Mouse (Mus musculus) liver, embryonic 15.5 days (tissue): ENCODE data around the gene Gm2115. TPM values are rescaled to one million over a fixed set of nuclear protein-coding genes. Genes with fewer than 3 reads are reported as not detected.

Experiments used
- ATAC-seq: fragments of 200-750 bp; cut with Nextera tagmentation; 2 replicates; pipeline ENCODE4 v1.8.0; 2017; ENCODE audit warnings: moderate number of reproducible peaks, mild to moderate bottlenecking, moderate library complexity; ENCODE audit not compliant: insufficient read depth
- H3K27ac ChIP-seq: fragments of 300-500 bp; sonication (generic); replicated peaks from 2 replicates; pipeline ENCODE4 v1.5.1; 2015; ENCODE audit warnings: mild to moderate bottlenecking, inconsistent platforms
- H3K27me3 ChIP-seq: fragments of 300-500 bp; sonication (generic); 2 replicates; pipeline ENCODE4 v1.6.1; 2015; ENCODE audit warnings: mild to moderate bottlenecking, inconsistent platforms
- H3K36me3 ChIP-seq: fragments of 300-500 bp; sonication (generic); replicated peaks from 2 replicates; pipeline ENCODE4 v1.6.1; 2015; ENCODE audit warnings: moderate library complexity, mild to moderate bottlenecking, inconsistent platforms
- H3K4me1 ChIP-seq: fragments of 300-500 bp; sonication (generic); replicated peaks from 2 replicates; pipeline ENCODE4 v1.6.1; 2015; ENCODE audit warnings: inconsistent platforms
- H3K4me2 ChIP-seq: fragments of 300-500 bp; sonication (generic); 2 replicates; pipeline ENCODE4 v1.6.1; 2015; ENCODE audit warnings: moderate library complexity, mild to moderate bottlenecking, inconsistent platforms
- H3K4me3 ChIP-seq: fragments of 300-500 bp; sonication (generic); replicated peaks from 2 replicates; pipeline ENCODE4 v1.5.1; 2015; ENCODE audit warnings: mild to moderate bottlenecking, inconsistent platforms
- H3K9ac ChIP-seq: fragments of 300-500 bp; sonication (generic); 2 replicates; pipeline ENCODE4 v1.6.1; 2015; ENCODE audit warnings: moderate library complexity, mild to moderate bottlenecking, inconsistent platforms
- H3K9me3 ChIP-seq: fragments of 300-500 bp; sonication (generic); replicated peaks from 2 replicates; pipeline ENCODE4 v1.6.1; 2016; ENCODE audit warnings: inconsistent platforms
- WGBS: fragments of 180-500 bp; shearing (Covaris S2); methylation state at CpG from one replicate; pipeline ENCODE4 v1.1.7; 2015; ENCODE audit warnings: mixed read lengths; ENCODE audit not compliant: insufficient replicate concordance; 5-methylcytosine and 5-hydroxymethylcytosine counted together
- polyA plus RNA-seq: library from polyadenylated mRNA; unstranded; fragments of >200 nt; fragmentation: Nextera tagmentation; extraction: Ambion mirVana; gene quantifications from 2 replicates; pipeline ENCODE4 v1.2.1, GENCODE M21; 2015

Gm2115 gene
- polyA plus RNA-seq, 1 experiment from 2014 or later = 0.06 TPM

DNA sequence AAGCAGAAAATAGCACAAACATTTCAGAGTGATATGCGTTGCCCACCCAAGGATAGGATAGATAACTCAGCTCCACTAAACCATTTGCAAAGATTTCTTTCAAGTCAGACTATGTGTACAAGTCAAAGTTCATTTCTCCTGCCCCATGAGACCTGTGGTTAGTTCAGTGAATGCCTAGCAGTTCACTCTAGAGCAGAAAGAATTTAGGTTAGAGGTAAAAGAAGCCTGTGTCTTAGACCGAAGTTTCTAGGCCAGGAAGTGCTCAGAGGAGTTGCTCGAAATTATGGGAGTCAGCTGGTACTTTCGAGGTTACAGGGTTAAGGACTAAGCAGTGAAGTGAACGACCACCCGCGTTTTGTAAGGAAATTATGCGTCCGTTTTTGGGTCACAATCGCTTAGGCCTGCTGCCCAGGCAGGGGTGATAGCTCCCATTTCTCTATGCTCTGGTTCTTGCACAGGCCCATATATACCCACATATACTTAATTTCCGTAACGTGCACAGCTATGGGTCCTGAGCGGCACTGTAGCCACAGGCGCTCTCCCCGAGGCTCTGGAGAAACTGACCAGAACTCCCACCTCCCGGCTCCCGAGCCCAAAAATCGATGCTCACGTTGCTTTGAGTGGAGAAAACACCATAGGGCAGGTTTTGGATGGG is 76.4 kb downstream of the Gm2115 start:
- H3K27me3 ChIP-seq = 0 out of 2 replicates have a peak, but pooled peaks cover 4% of the 10 kb centered on the region
- peaks cover 9% of the 10 kb centered on the region; the same call in 1 of the 2 replicates for H3K36me3 ChIP-seq
- peak overlapping the region; percentile 76 for H3K27ac ChIP-seq
- H3K4me1 ChIP-seq = peaks cover 21% of the 10 kb centered on the region
- H3K4me2 ChIP-seq = peak overlapping the region; percentile 92
- H3K9me3 ChIP-seq = no peaks in the 10 kb centered on the region
- H3K4me3 ChIP-seq = peak overlapping the region; percentile 66
- no peak for ATAC-seq
- peak overlapping the region; percentile 59 for H3K9ac ChIP-seq
- 6% methylated on average over 19 of the region's 19 CpGs for WGBS

GRCm38 (mm10) chr7:84605704-84606292 is 77.0 kb downstream of the Gm2115 start:
- Histone ChIP-seq H3K4me3 (peak overlapping the region; percentile 66), H3K4me2 (peak overlapping the region; percentile 92), H3K27me3 (0 out of 2 replicates have a peak, but pooled peaks cover 4% of the 10 kb centered on the region), H3K27ac (peak overlapping the region; percentile 78), H3K4me1 (peaks cover 21% of the 10 kb centered on the region), H3K9me3 (no peaks in the 10 kb centered on the region), H3K9ac (peak overlapping the region; percentile 59), H3K36me3 (peaks cover 7% of the 10 kb centered on the region; the same call in 1 of the 2 replicates)
- peak; percentile 95 for ATAC-seq
- under 1% methylated on average over 36 of the region's 36 CpGs for WGBS

GRCm38 (mm10) chr7:84606293-84606749 is 77.6 kb downstream of the Gm2115 start, which contains the start of gene Fah:
Gene Fah, minus strand, starts transcription at chr7:84606722.
- peak within 1 kb of the TSS; percentile 66 for H3K4me3 ChIP-seq
- peaks cover 21% of the 10 kb centered on the region for H3K4me1 ChIP-seq
- H3K9ac ChIP-seq = peak within 1 kb of the TSS; percentile 59
- peak within 1 kb of the TSS; percentile 92 for H3K4me2 ChIP-seq
- H3K36me3 ChIP-seq = 0 out of 2 replicates have a peak, but pooled peaks cover 3% of the 10 kb centered on the region
- peak; percentile 45 for ATAC-seq
- WGBS = 7% methylated on average over 10 of the region's 10 CpGs
- H3K27ac ChIP-seq = peak within 1 kb of the TSS; percentile 78
- no peaks in the 10 kb centered on the region for H3K9me3 ChIP-seq
- H3K27me3 ChIP-seq = 0 out of 2 replicates have a peak, but pooled peaks cover 4% of the 10 kb centered on the region

DNA sequence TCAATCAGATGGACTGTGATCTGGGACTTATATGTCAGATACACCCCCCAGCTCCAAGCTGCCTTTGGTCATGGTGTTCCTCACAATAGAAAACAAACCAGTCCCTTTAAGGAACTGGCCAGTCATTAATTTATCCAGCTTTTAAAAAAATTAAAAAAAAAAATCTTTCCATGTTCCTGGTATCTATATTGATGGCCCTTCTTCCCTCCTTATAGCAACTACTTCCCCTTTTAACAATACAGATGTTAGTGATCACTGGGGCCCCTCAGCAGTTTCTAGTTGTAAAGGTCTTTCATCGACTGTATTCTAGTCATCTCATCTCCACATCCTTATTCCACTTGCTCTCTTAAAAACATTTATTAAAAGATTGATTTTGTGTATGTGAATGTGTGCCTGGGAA is 82.9 kb downstream of the Gm2115 start:
- Histone ChIP-seq H3K4me2 (no peak overlapping the region), H3K27ac (no peak overlapping the region)
- WGBS = 13% methylated on average over 1 of the region's 1 CpGs

GRCm38 (mm10) chr7:84612445-84612844 is 83.7 kb downstream of the Gm2115 start:
- Histone ChIP-seq H3K9me3 (no peaks in the 10 kb centered on the region), H3K27ac (no peak overlapping the region)
- no peak for ATAC-seq

More for the DNA sequence above, 82.9 kb downstream of the Gm2115 start:
- no peaks in the 10 kb centered on the region for H3K9me3 ChIP-seq
- peaks cover 10% of the 10 kb centered on the region for H3K4me1 ChIP-seq
- no peak overlapping the region for H3K4me3 ChIP-seq
- no peaks in the 10 kb centered on the region for H3K27me3 ChIP-seq
- no peak overlapping the region for H3K9ac ChIP-seq
- peaks cover 24% of the 10 kb centered on the region for H3K36me3 ChIP-seq
- no peak for ATAC-seq

DNA sequence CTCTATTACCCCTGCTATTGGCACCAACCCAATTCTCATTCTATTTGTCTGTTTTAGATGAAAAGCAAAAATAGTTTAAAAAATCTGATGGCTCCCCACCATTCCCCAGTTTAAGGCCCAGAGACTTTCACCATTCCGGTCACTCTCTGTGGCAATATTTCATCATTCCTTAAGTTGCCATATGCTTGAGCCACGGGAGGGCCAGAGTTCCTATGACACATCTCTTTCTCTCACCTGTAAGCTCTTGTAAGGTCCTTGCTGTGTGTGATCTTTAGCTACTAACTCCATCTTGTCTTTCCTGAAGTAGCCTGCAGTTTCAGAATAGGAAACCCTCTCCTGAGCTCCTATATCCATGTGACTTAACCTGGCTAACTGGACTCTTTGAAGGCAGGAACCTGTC is 90.2 kb downstream of the Gm2115 start:
- H3K4me3 ChIP-seq = no peak overlapping the region
- H3K4me1 ChIP-seq = no peaks in the 10 kb centered on the region
- no peak overlapping the region for H3K27ac ChIP-seq
- no peak overlapping the region for H3K9ac ChIP-seq
- ATAC-seq = no peak
- peaks cover 59% of the 10 kb centered on the region for H3K36me3 ChIP-seq
- no peak overlapping the region for H3K4me2 ChIP-seq
- no peaks in the 10 kb centered on the region for H3K9me3 ChIP-seq
- H3K27me3 ChIP-seq = no peaks in the 10 kb centered on the region
- WGBS = 75% methylated on average over 2 of the region's 2 CpGs

More at GRCm38 (mm10) chr7:84612445-84612844, 83.7 kb downstream of the Gm2115 start:
- WGBS = 21% methylated on average over 4 of the region's 4 CpGs
- H3K9ac ChIP-seq = no peak overlapping the region
- no peak overlapping the region for H3K4me3 ChIP-seq
- peaks cover 31% of the 10 kb centered on the region for H3K36me3 ChIP-seq
- H3K4me1 ChIP-seq = peaks cover 7% of the 10 kb centered on the region
- no peak overlapping the region for H3K4me2 ChIP-seq
- H3K27me3 ChIP-seq = no peaks in the 10 kb centered on the region

DNA sequence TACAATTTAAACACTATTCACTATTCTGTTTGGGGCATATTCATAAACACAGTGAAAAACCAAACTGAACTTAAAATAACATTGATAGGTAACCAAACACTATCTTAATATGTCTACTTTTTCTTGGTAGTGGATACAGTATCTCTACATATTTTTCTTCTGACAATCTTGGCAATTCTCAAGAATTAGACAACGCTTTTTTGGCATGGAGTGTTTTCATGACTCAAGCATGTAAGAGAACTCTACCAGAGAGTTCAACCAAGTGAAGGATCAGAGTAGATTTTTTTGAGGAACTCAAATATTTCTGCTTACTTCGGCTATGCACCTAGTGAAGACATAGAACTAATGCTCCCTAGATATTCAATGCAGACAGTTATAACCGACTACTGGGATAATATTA is 92.2 kb downstream of the Gm2115 start:
- ATAC-seq = no peak
- H3K36me3 ChIP-seq = peaks cover 59% of the 10 kb centered on the region
- no peaks in the 10 kb centered on the region for H3K4me1 ChIP-seq
- no peak overlapping the region for H3K4me3 ChIP-seq
- H3K9ac ChIP-seq = no peak overlapping the region
- WGBS = 87% methylated on average over 3 of the region's 3 CpGs
- no peak overlapping the region for H3K27ac ChIP-seq
- H3K27me3 ChIP-seq = no peaks in the 10 kb centered on the region
- H3K4me2 ChIP-seq = no peak overlapping the region
- H3K9me3 ChIP-seq = no peaks in the 10 kb centered on the region

DNA sequence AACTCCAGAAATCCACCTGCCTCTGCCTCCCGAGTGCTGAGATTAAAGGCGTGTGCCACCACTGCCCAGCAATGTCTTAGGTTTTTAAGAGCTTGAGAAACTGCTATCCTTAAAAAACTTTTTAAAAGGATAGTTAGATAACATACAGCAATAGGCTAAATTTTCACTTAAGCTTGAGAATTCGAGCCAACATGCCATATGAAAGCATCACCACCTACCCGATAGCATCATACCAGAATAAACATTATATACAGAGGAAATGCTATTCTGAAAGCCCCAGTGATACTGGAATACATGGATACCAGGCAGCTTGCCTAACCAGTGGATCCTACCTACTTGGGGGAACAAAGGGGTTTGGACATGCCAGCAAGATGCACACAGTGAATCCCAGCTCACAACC is 95.0 kb downstream of the Gm2115 start:
- no peak for ATAC-seq
- 90% methylated on average over 4 of the region's 4 CpGs for WGBS
- Histone ChIP-seq H3K9me3 (no peaks in the 10 kb centered on the region), H3K4me2 (no peak overlapping the region), H3K4me1 (no peaks in the 10 kb centered on the region), H3K36me3 (peaks cover 39% of the 10 kb centered on the region), H3K9ac (no peak overlapping the region), H3K27ac (no peak overlapping the region), H3K4me3 (no peak overlapping the region), H3K27me3 (no peaks in the 10 kb centered on the region)

DNA sequence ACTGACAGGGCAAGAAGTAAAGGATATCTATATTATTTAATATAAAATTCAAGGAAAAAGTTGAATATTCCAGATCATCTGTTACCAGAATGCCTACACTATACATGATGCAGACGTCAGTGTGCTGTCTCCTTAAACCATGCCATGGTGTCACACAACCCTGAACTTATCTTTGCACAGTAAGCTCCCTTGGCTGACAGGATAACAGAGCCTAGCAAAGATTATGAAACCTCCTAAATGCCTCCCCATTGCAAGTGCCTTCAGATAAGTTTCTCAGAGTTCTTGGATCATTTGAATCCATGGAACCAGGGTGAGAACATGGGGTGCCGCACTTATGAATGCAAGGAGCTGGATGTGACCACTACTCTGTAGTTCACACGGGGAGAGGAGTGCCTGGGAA is 103.1 kb downstream of the Gm2115 start:
- 38% methylated on average over 3 of the region's 3 CpGs for WGBS
- no peak overlapping the region for H3K4me3 ChIP-seq
- H3K4me1 ChIP-seq = peaks cover 25% of the 10 kb centered on the region
- H3K9me3 ChIP-seq = no peaks in the 10 kb centered on the region
- H3K36me3 ChIP-seq = peaks cover 39% of the 10 kb centered on the region
- H3K27me3 ChIP-seq = no peaks in the 10 kb centered on the region
- ATAC-seq = peak; percentile 99
- H3K4me2 ChIP-seq = peak overlapping the region; percentile 32; the same call in 1 of the 2 replicates
- peak overlapping the region; percentile 73 for H3K27ac ChIP-seq
- H3K9ac ChIP-seq = no peak overlapping the region
